Mouse (Mus musculus): ENCODE measurements around the gene Ing2.

- TF ChIP-seq GATA1 (IDR thresholded peaks at IDR 0.05; ENCODE audit: low read length) = no peak
- TF ChIP-seq TAL1 (IDR thresholded peaks at IDR 0.05; ENCODE audit: low read length) = no peak
These were observed 430 bp upstream of the Ing2 start for GRCm38 (mm10) chr8:47675786-47676185.
